Mouse (Mus musculus): ENCODE measurements around the gene Mucl3. TPM values are rescaled to one million over a fixed set of nuclear protein-coding genes. Genes with fewer than 3 reads are reported as not detected.

Mucl3 gene
- polyA plus RNA-seq, 1 experiment = not detected

GRCm38 (mm10) chr17:35587291-35587690 lies 56.2 kb downstream of the Mucl3 start:
- Histone ChIP-seq H3K36me3 (ENCODE audit: control insufficient read depth, insufficient read depth, low read length) (no peaks in the 10 kb centered on the region), H3K27me3 (replicated peaks; ENCODE audit: control insufficient read depth, insufficient read depth, low read length) (no peaks in the 10 kb centered on the region), H3K27ac (ENCODE audit: insufficient read depth, low read depth, low read length) (no peak overlapping the region), H3K4me1 (ENCODE audit: control insufficient read depth, insufficient read depth, low read length) (no peaks in the 10 kb centered on the region), H3K4me3 (ENCODE audit: insufficient read depth, low read depth, low read length) (no peak overlapping the region)
- no peak for DNase-seq
- TF ChIP-seq CTCF (conservative IDR thresholded peaks at IDR 0.05; ENCODE audit: insufficient read depth, insufficient read length, low read depth, low read length) (no peak), POLR2A (IDR thresholded peaks at IDR 0.05; ENCODE audit: low read depth, low read length) (no peak)
- 87% methylated on average over 1 of the region's 1 CpGs for WGBS

Other genes starting within 250 kb of the Mucl3 start
- gene H2-Q6, start 218.8 kb downstream of the Mucl3 start, polyA plus RNA-seq (2012; rRNA removed) = 72.1 and 84.0 TPM in 2 replicates
- 112 and 139 TPM in 2 replicates for gene H2-Q7, start 204.5 kb downstream of the Mucl3 start, polyA plus RNA-seq (2012; rRNA removed)
- 6.7 and 8.3 TPM in 2 replicates for gene H2-Q10, start 173.6 kb downstream of the Mucl3 start, polyA plus RNA-seq (2012; rRNA removed)
- gene Pou5f1, start 137.7 kb downstream of the Mucl3 start, polyA plus RNA-seq (2012; rRNA removed) = not detected in 2 replicates
- gene Tcf19, start 126.9 kb downstream of the Mucl3 start, polyA plus RNA-seq (2012; rRNA removed) = 5.6 and 6.0 TPM in 2 replicates
- gene Cchcr1, start 126.6 kb downstream of the Mucl3 start, polyA plus RNA-seq (2012; rRNA removed) = 6.9 and 7.5 TPM in 2 replicates
- 0.19 and 0.38 TPM in 2 replicates for gene Psors1c2, start 110.5 kb downstream of the Mucl3 start, polyA plus RNA-seq (2012; rRNA removed)
- gene Cdsn, start 91.6 kb downstream of the Mucl3 start, polyA plus RNA-seq (2012; rRNA removed) = 0.67 and 1.3 TPM in 2 replicates
- 0.07 and 0.08 TPM in 2 replicates for gene 2300002M23Rik, start 76.2 kb downstream of the Mucl3 start, polyA plus RNA-seq (2012; rRNA removed)
- 0.80 and 1.3 TPM in 2 replicates for gene Sfta2, start 42.1 kb downstream of the Mucl3 start, polyA plus RNA-seq (2012; rRNA removed)
- not detected in 2 replicates for gene Gm9573, start 17.1 kb downstream of the Mucl3 start, polyA plus RNA-seq (2012; rRNA removed)
- 21.5 and 31.3 TPM in 2 replicates for gene Vars2, start 23.9 kb upstream of the Mucl3 start, polyA plus RNA-seq (2012; rRNA removed)
- 28.7 and 29.1 TPM in 2 replicates for gene Gtf2h4, start 30.0 kb upstream of the Mucl3 start, polyA plus RNA-seq (2012; rRNA removed)
- gene Ddr1, start 60.9 kb upstream of the Mucl3 start, polyA plus RNA-seq (2012; rRNA removed) = 91.2 and 109 TPM in 2 replicates
- gene Ier3, start 178.0 kb upstream of the Mucl3 start, polyA plus RNA-seq (2012; rRNA removed) = 26.3 and 28.4 TPM in 2 replicates
- gene Flot1, start 179.5 kb upstream of the Mucl3 start, polyA plus RNA-seq (2012; rRNA removed) = 45.3 and 45.7 TPM in 2 replicates
- 98.9 and 109 TPM in 2 replicates for gene Tubb5, start 194.6 kb upstream of the Mucl3 start, polyA plus RNA-seq (2012; rRNA removed)
- gene Mdc1, start 197.8 kb upstream of the Mucl3 start, polyA plus RNA-seq (2012; rRNA removed) = 5.7 TPM in 2 replicates
- 4.0 and 6.3 TPM in 2 replicates for gene Nrm, start 217.6 kb upstream of the Mucl3 start, polyA plus RNA-seq (2012; rRNA removed)
- 12.4 and 17.8 TPM in 2 replicates for gene Ppp1r18, start 221.9 kb upstream of the Mucl3 start, polyA plus RNA-seq (2012; rRNA removed)
- gene Dhx16, start 236.1 kb upstream of the Mucl3 start, polyA plus RNA-seq (2012; rRNA removed) = 50.1 and 65.0 TPM in 2 replicates

Measured in kidney, adult 2 months (tissue).